Mouse (Mus musculus): ENCODE measurements around the gene Lsm14a. TPM values are rescaled to one million over a fixed set of nuclear protein-coding genes. Genes with fewer than 3 reads are reported as not detected.

The Lsm14a gene
- polyA plus RNA-seq, 1 experiment from 2014 or later, result 31.2 TPM

GRCm38 (mm10) chr7:34301952-34302351 is 91.2 kb downstream of the Lsm14a start:
- TF ChIP-seq EP300 (IDR thresholded peaks at IDR 0.05; ENCODE audit: low read depth) (peak; percentile 31; the same call in 1 of the 2 replicates), CTCF (IDR thresholded peaks at IDR 0.05; ENCODE audit: low read depth) (no peak)
- DNase-seq, result no peak
- Histone ChIP-seq H3K36me3 (replicated peaks; ENCODE audit: insufficient read depth, low read length) (0 out of 2 replicates have a peak, but pooled peaks cover 2% of the 10 kb centered on the region), H3K27ac (ENCODE audit: low read depth) (peak overlapping the region; percentile 69; the same call in 1 of the 2 replicates), H3K4me1 (ENCODE audit: insufficient read depth) (peaks cover 5% of the 10 kb centered on the region), H3K4me2 (ENCODE audit: low read depth, low read length) (no peak overlapping the region), H3K27me3 (ENCODE audit: insufficient read depth, low read length) (no peaks in the 10 kb centered on the region), H3K9me3 (ENCODE audit: low read length) (no peaks in the 10 kb centered on the region), H3K9ac (replicated peaks) (no peak overlapping the region), H3K4me3 (ENCODE audit: low read depth, low read length) (no peak overlapping the region)
- ATAC-seq, result peak; percentile 55
- WGBS (ENCODE audit: insufficient replicate concordance), result 57% methylated on average over 3 of the region's 3 CpGs

- H3K36me3 ChIP-seq (replicated peaks; ENCODE audit: insufficient read depth, low read length), result 0 out of 2 replicates have a peak, but pooled peaks cover 2% of the 10 kb centered on the region
- DNase-seq (no peak), ATAC-seq (no peak)
- no peak overlapping the region for H3K9ac ChIP-seq (replicated peaks)
- H3K4me3 ChIP-seq (ENCODE audit: low read depth, low read length), result no peak overlapping the region
- TF ChIP-seq CTCF (IDR thresholded peaks at IDR 0.05; ENCODE audit: low read depth), result no peak
- no peak overlapping the region for H3K4me2 ChIP-seq (ENCODE audit: low read depth, low read length)
- H3K27ac ChIP-seq (ENCODE audit: low read depth), result no peak overlapping the region
- no peaks in the 10 kb centered on the region for H3K9me3 ChIP-seq (ENCODE audit: low read length)
- 90% methylated on average over 2 of the region's 2 CpGs for WGBS (ENCODE audit: insufficient replicate concordance)
- H3K4me1 ChIP-seq (ENCODE audit: insufficient read depth), result peaks cover 2% of the 10 kb centered on the region
- no peaks in the 10 kb centered on the region for H3K27me3 ChIP-seq (ENCODE audit: insufficient read depth, low read length)
These were observed 94.3 kb downstream of the Lsm14a start for GRCm38 (mm10) chr7:34298818-34299217.

GRCm38 (mm10) chr7:34296124-34296523 is 97.0 kb downstream of the Lsm14a start:
- no peak for DNase-seq
- Histone ChIP-seq H3K36me3 (replicated peaks; ENCODE audit: insufficient read depth, low read length) (no peaks in the 10 kb centered on the region), H3K9me3 (ENCODE audit: low read length) (no peaks in the 10 kb centered on the region), H3K4me2 (ENCODE audit: low read depth, low read length) (no peak overlapping the region), H3K4me1 (ENCODE audit: insufficient read depth) (peaks cover 6% of the 10 kb centered on the region; the same call in 1 of the 2 replicates), H3K4me3 (ENCODE audit: low read depth, low read length) (no peak overlapping the region), H3K27ac (ENCODE audit: low read depth) (peak overlapping the region; percentile 66), H3K27me3 (ENCODE audit: insufficient read depth, low read length) (no peaks in the 10 kb centered on the region), H3K9ac (replicated peaks) (no peak overlapping the region)
- peak; percentile 88 for ATAC-seq
- no peak for TF ChIP-seq CTCF (IDR thresholded peaks at IDR 0.05; ENCODE audit: low read depth)
- no peak for TF ChIP-seq EP300 (IDR thresholded peaks at IDR 0.05; ENCODE audit: low read depth)
- WGBS (ENCODE audit: insufficient replicate concordance), result 69% methylated on average over 3 of the region's 3 CpGs

Other genes with a start within 250 kb of the Lsm14a start
- gene Uba2, start 223.7 kb downstream of the Lsm14a start, polyA plus RNA-seq (2015; fragmentation: Nextera tagmentation; extraction: Ambion mirVana), result 42.1 and 50.0 TPM in 2 replicates
- gene Pdcd2l, start 196.7 kb downstream of the Lsm14a start, polyA plus RNA-seq (2015; fragmentation: Nextera tagmentation; extraction: Ambion mirVana), result 14.2 and 17.2 TPM in 2 replicates
- gene Gpi1, start 163.0 kb downstream of the Lsm14a start, polyA plus RNA-seq (2015; fragmentation: Nextera tagmentation; extraction: Ambion mirVana), result 173 and 218 TPM in 2 replicates
- gene Gm6096, start 142.3 kb downstream of the Lsm14a start, polyA plus RNA-seq (2015; fragmentation: Nextera tagmentation; extraction: Ambion mirVana), result not detected in 2 replicates
- 9.3 and 10.3 TPM in 2 replicates for gene 4931406P16Rik, start 79.8 kb downstream of the Lsm14a start, polyA plus RNA-seq (2015; fragmentation: Nextera tagmentation; extraction: Ambion mirVana)

Data from liver, postnatal 0 days (tissue).